Mouse (Mus musculus) liver, postnatal 0 days (tissue): ENCODE data around the gene Inmt. TPM values are rescaled to one million over a fixed set of nuclear protein-coding genes. Genes with fewer than 3 reads are reported as not detected.

Source experiments
- ATAC-seq: fragments of 200-750 bp; cut with Nextera tagmentation; 2 replicates; pipeline ENCODE4 v1.8.0; 2017; ENCODE audit warnings: mild to moderate bottlenecking, moderate library complexity
- DNase-seq: peaks from one replicate; pipeline ENCODE4 v3.0.0-alpha.2; 2016
- H3K27ac ChIP-seq: fragments of 300-500 bp; sonication (generic); 2 replicates; pipeline ENCODE4 v1.5.1; 2014; ENCODE audit warnings: antibody characterized with exemption, moderate library complexity, mild to moderate bottlenecking, low read depth
- H3K27me3 ChIP-seq: fragments of 300-500 bp; sonication (generic); 2 replicates; pipeline ENCODE4 v1.6.1; 2014; ENCODE audit warnings: low read length, control low read depth, mixed read lengths; ENCODE audit not compliant: insufficient read depth
- H3K36me3 ChIP-seq: fragments of 300-500 bp; sonication (generic); replicated peaks from 2 replicates; pipeline ENCODE4 v1.6.1; 2014; ENCODE audit warnings: mild to moderate bottlenecking, control low read depth, low read length, moderate library complexity, mixed read lengths; ENCODE audit not compliant: insufficient read depth
- H3K4me1 ChIP-seq: fragments of 300-500 bp; sonication (generic); 2 replicates; pipeline ENCODE4 v1.6.1; 2014; ENCODE audit warnings: antibody characterized with exemption, mild to moderate bottlenecking, control low read depth; ENCODE audit not compliant: insufficient read depth
- H3K4me2 ChIP-seq: fragments of 300-500 bp; sonication (generic); 2 replicates; pipeline ENCODE4 v1.6.1; 2014; ENCODE audit warnings: low read depth, mild to moderate bottlenecking, low read length, moderate library complexity, mixed read lengths
- H3K4me3 ChIP-seq: fragments of 300-500 bp; sonication (generic); 2 replicates; pipeline ENCODE4 v1.5.1; 2014; ENCODE audit warnings: low read depth, low read length
- H3K9ac ChIP-seq: fragments of 300-500 bp; sonication (generic); replicated peaks from 2 replicates; pipeline ENCODE4 v1.6.1; 2014; ENCODE audit warnings: mild to moderate bottlenecking, moderate library complexity
- H3K9me3 ChIP-seq: fragments of 300-500 bp; sonication (generic); 2 replicates; pipeline ENCODE4 v1.6.1; 2016; ENCODE audit warnings: mild to moderate bottlenecking, control low read depth, low read length, mixed read lengths
- CTCF ChIP-seq: sonication (generic); IDR thresholded peaks from 2 replicates; pipeline ENCODE4 v1.5.1; 2016; ENCODE audit warnings: antibody characterized with exemption, low read depth
- EP300 ChIP-seq: IDR thresholded peaks from 2 replicates; pipeline ENCODE4 v1.6.1; 2016; ENCODE audit warnings: antibody characterized with exemption, low read depth, mild to moderate bottlenecking
- WGBS: fragments of 180-500 bp; shearing (Covaris S2); extraction: QIAGEN DNeasy Blood & Tissue Kit; methylation state at CpG from one replicate; pipeline ENCODE4 v1.1.7; 2014; ENCODE audit not compliant: insufficient replicate concordance; 5-methylcytosine and 5-hydroxymethylcytosine counted together
- polyA plus RNA-seq: library from polyadenylated mRNA; unstranded; fragments of >200 nt; fragmentation: Nextera tagmentation; extraction: Ambion mirVana; gene quantifications from 2 replicates; pipeline ENCODE4 v1.2.1, GENCODE M21; 2015

Inmt gene
- polyA plus RNA-seq, 1 experiment from 2014 or later, result 9.8 TPM

GRCm38 (mm10) chr6:55182655-55183430 is 8.0 kb upstream of the Inmt start:
- H3K36me3 ChIP-seq, result no peaks in the 10 kb centered on the region
- TF ChIP-seq CTCF (no peak), EP300 (no peak)
- no peaks in the 10 kb centered on the region for H3K27me3 ChIP-seq
- ATAC-seq, result peak; percentile 50; the same call in 1 of the 2 replicates
- no peak for DNase-seq
- no peak overlapping the region for H3K4me2 ChIP-seq
- H3K9ac ChIP-seq, result no peak overlapping the region
- 53% methylated on average over 1 of the region's 1 CpGs for WGBS
- H3K4me3 ChIP-seq, result no peak overlapping the region
- H3K27ac ChIP-seq, result no peak overlapping the region
- H3K9me3 ChIP-seq, result no peaks in the 10 kb centered on the region
- no peaks in the 10 kb centered on the region for H3K4me1 ChIP-seq

DNA sequence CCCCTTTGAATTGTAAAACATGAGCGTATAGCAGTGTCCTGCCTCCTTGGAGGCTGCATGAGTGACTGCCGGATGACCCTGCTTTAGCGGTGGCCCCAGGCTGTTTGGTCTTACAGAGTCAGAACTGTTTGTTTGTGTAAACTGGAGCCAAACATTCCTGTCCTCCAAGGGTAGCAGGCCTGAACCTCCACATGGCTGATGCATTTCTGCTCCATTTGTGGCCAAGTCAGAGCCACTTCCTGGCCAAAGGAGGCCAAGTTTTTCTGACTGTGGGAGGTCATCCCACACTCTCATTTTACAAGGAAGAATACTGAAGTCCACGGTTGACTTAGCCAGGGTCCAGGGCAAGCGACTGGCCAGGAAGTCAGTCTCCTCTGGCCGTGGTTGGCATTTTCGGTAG is 4.7 kb upstream of the Inmt start:
- Histone ChIP-seq H3K27me3 (no peaks in the 10 kb centered on the region), H3K4me1 (peaks cover 8% of the 10 kb centered on the region), H3K27ac (no peak overlapping the region), H3K9ac (no peak overlapping the region), H3K4me3 (no peak overlapping the region), H3K36me3 (no peaks in the 10 kb centered on the region), H3K9me3 (no peaks in the 10 kb centered on the region), H3K4me2 (no peak overlapping the region)
- ATAC-seq (no peak), DNase-seq (no peak)
- TF ChIP-seq EP300 (no peak), CTCF (no peak)
- 68% methylated on average over 7 of the region's 7 CpGs for WGBS

GRCm38 (mm10) chr6:55177060-55177732 is 2.4 kb upstream of the Inmt start:
- TF ChIP-seq CTCF, result peak; percentile 56
- no peak for TF ChIP-seq EP300
- Histone ChIP-seq H3K9me3 (no peaks in the 10 kb centered on the region), H3K27me3 (no peaks in the 10 kb centered on the region), H3K4me2 (no peak overlapping the region), H3K4me3 (no peak overlapping the region), H3K9ac (no peak overlapping the region), H3K36me3 (no peaks in the 10 kb centered on the region), H3K4me1 (peaks cover 8% of the 10 kb centered on the region), H3K27ac (no peak overlapping the region)
- 32% methylated on average over 12 of the region's 12 CpGs for WGBS
- DNase-seq (peak; percentile 44), ATAC-seq (no peak)

GRCm38 (mm10) chr6:55175892-55176291 is 1.0 kb upstream of the Inmt start:
- Histone ChIP-seq H3K27ac (no peak overlapping the region), H3K9me3 (no peaks in the 10 kb centered on the region), H3K9ac (no peak overlapping the region), H3K4me2 (no peak overlapping the region), H3K27me3 (no peaks in the 10 kb centered on the region), H3K36me3 (no peaks in the 10 kb centered on the region), H3K4me3 (no peak overlapping the region), H3K4me1 (peaks cover 8% of the 10 kb centered on the region)
- no peak for TF ChIP-seq EP300
- TF ChIP-seq CTCF, result no peak
- DNase-seq, result peak; percentile 44
- ATAC-seq, result peak; percentile 85
- 30% methylated on average over 5 of the region's 5 CpGs for WGBS

- no peak overlapping the region for H3K9ac ChIP-seq
- 26% methylated on average over 2 of the region's 2 CpGs for WGBS
- DNase-seq, result no peak
- H3K36me3 ChIP-seq, result no peaks in the 10 kb centered on the region
- H3K4me2 ChIP-seq, result no peak overlapping the region
- H3K4me1 ChIP-seq, result peaks cover 8% of the 10 kb centered on the region
- H3K9me3 ChIP-seq, result no peaks in the 10 kb centered on the region
- H3K27me3 ChIP-seq, result no peaks in the 10 kb centered on the region
- H3K4me3 ChIP-seq, result no peak overlapping the region
- ATAC-seq, result peak; percentile 43; the same call in 1 of the 2 replicates
- no peak for TF ChIP-seq CTCF
- TF ChIP-seq EP300, result no peak
- H3K27ac ChIP-seq, result no peak overlapping the region
Observed at GRCm38 (mm10) chr6:55175456-55175855, 613 bp upstream of the Inmt start.

DNA sequence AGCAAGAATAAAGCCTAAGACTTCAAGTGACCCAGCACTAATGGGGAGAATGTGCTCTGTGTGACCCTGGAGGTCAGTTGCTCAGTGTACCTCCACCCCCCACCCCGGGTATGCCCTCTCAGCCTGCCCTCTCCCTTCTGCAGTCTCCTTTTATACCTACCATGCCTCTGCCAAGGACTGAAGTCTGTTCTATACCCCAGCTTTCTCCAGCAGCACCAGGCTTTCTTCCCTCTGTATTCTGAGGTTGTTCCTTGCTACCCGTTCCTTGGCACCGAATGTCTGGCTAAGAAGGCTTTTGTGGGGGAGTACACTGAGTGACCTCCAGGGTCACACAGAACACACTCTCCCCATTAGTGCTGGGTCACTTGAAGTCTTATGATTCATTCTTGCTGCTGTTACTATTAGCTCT is 898 bp downstream of the Inmt start:
- Histone ChIP-seq H3K4me2 (no peak overlapping the region), H3K9me3 (no peaks in the 10 kb centered on the region), H3K27ac (no peak overlapping the region), H3K36me3 (no peaks in the 10 kb centered on the region), H3K9ac (no peak overlapping the region), H3K27me3 (no peaks in the 10 kb centered on the region), H3K4me1 (peaks cover 8% of the 10 kb centered on the region), H3K4me3 (no peak overlapping the region)
- ATAC-seq, result no peak
- TF ChIP-seq EP300 (no peak), CTCF (no peak)
- DNase-seq, result no peak
- 58% methylated on average over 3 of the region's 3 CpGs for WGBS
